Mouse (Mus musculus) stomach, embryonic 15.5 days (tissue): ENCODE data around the gene Mb21d2. TPM values are rescaled to one million over a fixed set of nuclear protein-coding genes. Genes with fewer than 3 reads are reported as not detected.
A peak's percentile ranks its signal among the peaks of the same experiment; 100 is the strongest.

Experiments
- ATAC-seq: fragments of 200-750 bp; cut with Nextera tagmentation; 2 replicates; pipeline ENCODE4 v1.8.0; 2017; ENCODE audit warnings: low read depth, moderate number of reproducible peaks, moderate TSS enrichment; ENCODE audit not compliant: insufficient read depth, low FRiP score
- H3K27ac ChIP-seq: fragments of 300-500 bp; sonication (generic); 2 replicates; pipeline ENCODE4 v1.5.1; 2015; ENCODE audit warnings: mild to moderate bottlenecking, inconsistent platforms
- H3K27me3 ChIP-seq: fragments of 300-500 bp; sonication (generic); replicated peaks from 2 replicates; pipeline ENCODE4 v1.6.1; 2015; ENCODE audit warnings: inconsistent platforms
- H3K36me3 ChIP-seq: fragments of 300-500 bp; sonication (generic); 2 replicates; pipeline ENCODE4 v1.6.1; 2015; ENCODE audit warnings: inconsistent platforms
- H3K4me1 ChIP-seq: fragments of 300-500 bp; sonication (generic); 2 replicates; pipeline ENCODE4 v1.6.1; 2015; ENCODE audit warnings: inconsistent platforms
- H3K4me2 ChIP-seq: fragments of 300-500 bp; sonication (generic); 2 replicates; pipeline ENCODE4 v1.6.1; 2015; ENCODE audit warnings: mild to moderate bottlenecking, inconsistent platforms
- H3K4me3 ChIP-seq: fragments of 300-500 bp; sonication (generic); replicated peaks from 2 replicates; pipeline ENCODE4 v1.5.1; 2015; ENCODE audit warnings: inconsistent platforms
- H3K9ac ChIP-seq: fragments of 300-500 bp; sonication (generic); 2 replicates; pipeline ENCODE4 v1.6.1; 2015; ENCODE audit warnings: inconsistent platforms
- H3K9me3 ChIP-seq: fragments of 300-500 bp; sonication (generic); 2 replicates; pipeline ENCODE4 v1.6.1; 2016; ENCODE audit warnings: inconsistent platforms
- WGBS: fragments of 180-500 bp; shearing (Covaris S2); methylation state at CpG from one replicate; pipeline ENCODE4 v1.1.7; 2015; 5-methylcytosine and 5-hydroxymethylcytosine counted together
- polyA plus RNA-seq: library from polyadenylated mRNA; unstranded; fragments of >200 nt; fragmentation: Nextera tagmentation; extraction: Ambion mirVana; gene quantifications from 2 replicates; pipeline ENCODE4 v1.2.1, GENCODE M21; 2015

The Mb21d2 gene
- polyA plus RNA-seq: 7.5 and 7.7 TPM in 2 replicates

DNA sequence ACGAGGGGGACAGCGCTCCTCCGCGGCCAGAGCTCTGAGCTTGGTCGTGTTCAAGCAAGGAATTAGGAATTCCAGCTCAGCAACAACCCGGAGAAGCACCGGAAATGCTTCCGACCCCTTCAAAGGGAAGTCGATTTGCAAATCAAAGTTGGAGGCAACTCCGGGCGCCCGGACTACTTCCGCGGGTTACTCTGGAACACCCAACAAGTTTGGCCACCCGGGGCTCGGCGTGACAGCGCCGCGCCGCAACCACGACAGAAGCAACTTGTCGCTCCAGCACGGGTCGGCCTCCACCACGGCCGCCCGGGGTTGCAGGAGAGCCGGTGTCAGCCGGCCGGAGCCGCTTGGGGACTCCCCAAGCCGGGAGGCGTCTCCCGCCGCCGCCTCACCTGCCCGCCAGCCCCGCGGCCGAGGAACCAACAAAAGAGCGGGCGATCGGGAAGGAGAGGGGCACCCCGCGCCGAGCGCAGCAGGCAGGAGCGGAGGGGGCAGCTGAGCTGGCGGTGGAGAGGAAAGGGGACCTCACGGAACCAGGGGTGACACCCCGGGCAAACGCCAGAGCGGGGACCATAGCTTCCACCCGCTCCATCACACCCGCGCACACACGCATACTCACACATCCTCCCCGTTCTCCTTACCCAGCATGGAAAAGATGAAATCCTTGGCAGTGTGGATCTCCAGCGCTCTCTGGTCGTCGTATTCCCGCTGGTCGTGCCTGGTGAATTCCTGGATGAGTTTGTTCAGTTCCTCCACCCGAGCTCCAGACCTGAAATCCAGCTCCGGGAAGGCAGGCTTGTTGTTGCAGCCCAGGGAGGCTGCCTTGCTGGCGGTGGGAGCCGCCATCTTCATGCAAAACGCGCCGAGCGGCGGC lies at the start of gene Mb21d2:
Gene Mb21d2 (minus strand): TSS at position 859 of the 871 bp plus-strand sequence.
- under 1% methylated on average over 71 of the region's 73 CpGs for WGBS
- H3K27ac ChIP-seq: peak within 1 kb of the TSS; percentile 92

GRCm38 (mm10) chr16:28966236-28966635 lies 36.8 kb upstream of the Mb21d2 start:
- no peak overlapping the region for H3K27ac ChIP-seq
- 55% methylated on average over 2 of the region's 2 CpGs for WGBS
- no peak for ATAC-seq
- no peak overlapping the region for H3K4me2 ChIP-seq
- no peaks in the 10 kb centered on the region for H3K36me3 ChIP-seq
- no peaks in the 10 kb centered on the region for H3K27me3 ChIP-seq
- H3K9ac ChIP-seq: no peak overlapping the region
- no peak overlapping the region for H3K4me3 ChIP-seq
- no peaks in the 10 kb centered on the region for H3K4me1 ChIP-seq
- H3K9me3 ChIP-seq: no peaks in the 10 kb centered on the region

More for the DNA sequence above, at the start of gene Mb21d2:
- peaks cover 4% of the 10 kb centered on the region; the same call in 1 of the 2 replicates for H3K4me1 ChIP-seq
- H3K4me2 ChIP-seq: peak within 1 kb of the TSS; percentile 80
- no peaks in the 10 kb centered on the region for H3K27me3 ChIP-seq
- peak within 1 kb of the TSS; percentile 88 for H3K9ac ChIP-seq
- peak; percentile 70 for ATAC-seq
- H3K4me3 ChIP-seq: peak within 1 kb of the TSS; percentile 88
- H3K9me3 ChIP-seq: no peaks in the 10 kb centered on the region
- no peaks in the 10 kb centered on the region for H3K36me3 ChIP-seq

DNA sequence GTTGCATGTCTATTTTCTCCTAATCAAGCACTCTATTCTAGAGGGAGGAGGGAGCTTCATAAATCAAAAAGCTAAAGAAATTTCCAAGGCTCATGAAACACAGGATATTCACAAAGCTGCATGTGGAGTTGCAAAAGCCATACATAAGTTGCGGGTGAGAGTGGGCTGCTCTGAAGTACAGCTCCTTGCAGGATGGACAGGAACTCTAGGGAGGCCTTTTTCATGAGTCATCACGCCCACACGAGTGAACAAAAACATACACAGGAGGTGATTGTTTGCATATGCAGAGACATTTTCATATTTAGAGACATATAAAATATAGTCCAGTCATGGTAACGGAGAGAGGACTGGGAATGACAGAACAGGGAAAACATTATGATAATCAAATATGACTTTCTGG lies 34.6 kb upstream of the Mb21d2 start:
- H3K9ac ChIP-seq: no peak overlapping the region
- H3K4me2 ChIP-seq: no peak overlapping the region
- H3K4me3 ChIP-seq: no peak overlapping the region
- 57% methylated on average over 4 of the region's 4 CpGs for WGBS
- H3K36me3 ChIP-seq: no peaks in the 10 kb centered on the region
- no peaks in the 10 kb centered on the region for H3K27me3 ChIP-seq
- H3K4me1 ChIP-seq: no peaks in the 10 kb centered on the region
- H3K27ac ChIP-seq: no peak overlapping the region
- ATAC-seq: no peak
- H3K9me3 ChIP-seq: no peaks in the 10 kb centered on the region

- no peak for ATAC-seq
- H3K27me3 ChIP-seq: no peaks in the 10 kb centered on the region
- no peaks in the 10 kb centered on the region for H3K36me3 ChIP-seq
- no peak overlapping the region for H3K4me2 ChIP-seq
- no peaks in the 10 kb centered on the region for H3K9me3 ChIP-seq
- H3K27ac ChIP-seq: no peak overlapping the region
- no peaks in the 10 kb centered on the region for H3K4me1 ChIP-seq
- H3K9ac ChIP-seq: no peak overlapping the region
- no peak overlapping the region for H3K4me3 ChIP-seq
These were observed 33.5 kb upstream of the Mb21d2 start for GRCm38 (mm10) chr16:28962987-28963386.

DNA sequence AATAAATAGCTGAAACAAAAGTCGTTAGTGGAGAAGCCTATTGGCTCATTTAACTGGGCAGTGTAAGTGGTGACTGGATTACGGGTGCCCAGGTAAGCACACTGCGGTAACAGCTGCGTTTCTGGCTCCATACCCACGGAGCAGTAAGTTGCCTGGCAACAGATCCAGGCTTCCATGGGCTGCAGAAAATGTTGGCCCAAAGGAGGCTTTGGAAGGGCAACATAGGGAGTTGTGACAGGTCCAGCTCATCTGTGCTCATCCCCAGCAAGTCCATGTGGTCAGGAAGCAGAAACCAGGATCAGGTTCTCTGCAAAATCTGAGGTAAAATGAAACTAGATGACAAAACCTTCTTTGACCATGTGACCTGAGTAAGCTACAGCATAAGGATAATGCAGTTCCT lies 20.3 kb upstream of the Mb21d2 start:
- Histone ChIP-seq H3K4me3 (no peak overlapping the region), H3K4me1 (no peaks in the 10 kb centered on the region), H3K27me3 (no peaks in the 10 kb centered on the region), H3K9ac (no peak overlapping the region), H3K27ac (no peak overlapping the region), H3K9me3 (no peaks in the 10 kb centered on the region), H3K4me2 (no peak overlapping the region), H3K36me3 (no peaks in the 10 kb centered on the region)
- 74% methylated on average over 5 of the region's 5 CpGs for WGBS
- no peak for ATAC-seq

DNA sequence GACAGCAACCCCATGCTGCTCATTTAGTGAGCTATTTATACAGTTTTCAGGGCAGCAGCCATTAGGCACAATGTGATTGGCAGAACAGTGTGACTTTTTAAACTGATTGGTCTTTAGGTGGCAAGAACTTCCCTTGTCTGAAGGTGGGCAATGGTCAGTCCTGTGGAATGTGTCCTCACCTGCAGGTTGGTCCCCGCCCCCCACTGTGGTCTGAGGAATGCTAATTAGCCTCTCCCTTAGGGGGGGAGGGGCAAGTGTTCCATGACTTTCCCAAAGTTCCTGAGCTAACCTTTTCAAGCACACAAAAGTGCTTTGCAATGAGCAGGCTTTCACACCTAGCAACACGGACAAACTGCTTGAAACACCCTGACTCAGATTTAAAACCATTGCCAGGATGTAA lies 13.8 kb upstream of the Mb21d2 start:
- no peaks in the 10 kb centered on the region for H3K36me3 ChIP-seq
- H3K27me3 ChIP-seq: no peaks in the 10 kb centered on the region
- ATAC-seq: no peak
- H3K4me2 ChIP-seq: no peak overlapping the region
- no peak overlapping the region for H3K27ac ChIP-seq
- WGBS: 56% methylated on average over 2 of the region's 2 CpGs
- H3K4me3 ChIP-seq: no peak overlapping the region
- H3K9ac ChIP-seq: no peak overlapping the region
- H3K4me1 ChIP-seq: no peaks in the 10 kb centered on the region
- H3K9me3 ChIP-seq: no peaks in the 10 kb centered on the region

DNA sequence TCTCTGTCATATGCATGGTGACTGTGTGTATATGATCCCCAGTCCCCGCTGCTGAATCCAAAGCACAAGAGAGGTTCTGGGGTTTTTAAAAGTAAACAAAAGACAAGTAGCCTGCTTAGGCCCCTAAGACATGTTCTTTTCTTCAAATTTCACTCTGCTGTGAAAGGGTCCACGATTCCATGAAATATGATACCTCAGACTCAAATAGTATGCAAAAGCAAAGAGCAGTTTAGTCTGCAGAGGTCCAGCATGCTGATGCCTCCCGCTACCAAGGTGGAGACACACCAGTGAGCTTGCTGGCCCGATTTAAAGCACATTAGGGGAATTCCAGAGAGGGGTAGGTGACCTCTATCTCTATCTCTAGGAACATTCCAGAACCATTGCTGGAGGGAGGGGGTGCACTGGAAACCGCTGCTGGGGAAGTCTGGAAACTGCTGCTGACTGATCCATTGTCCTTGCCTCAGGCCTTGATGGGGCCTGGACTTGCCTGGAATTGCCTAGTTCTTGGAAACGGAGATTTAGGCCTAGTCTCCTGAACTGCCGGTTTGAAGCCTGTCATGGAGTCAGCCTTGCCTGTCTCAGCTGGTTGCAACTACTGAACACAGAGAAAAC lies 6.8 kb upstream of the Mb21d2 start:
- Histone ChIP-seq H3K4me2 (no peak overlapping the region), H3K4me3 (no peak overlapping the region), H3K9ac (no peak overlapping the region), H3K4me1 (no peaks in the 10 kb centered on the region), H3K27ac (no peak overlapping the region), H3K36me3 (no peaks in the 10 kb centered on the region), H3K9me3 (no peaks in the 10 kb centered on the region), H3K27me3 (no peaks in the 10 kb centered on the region)
- WGBS: 56% methylated on average over 7 of the region's 7 CpGs
- no peak for ATAC-seq

GRCm38 (mm10) chr16:28935701-28936100 lies 6.2 kb upstream of the Mb21d2 start:
- Histone ChIP-seq H3K27me3 (no peaks in the 10 kb centered on the region), H3K9me3 (no peaks in the 10 kb centered on the region), H3K36me3 (no peaks in the 10 kb centered on the region), H3K4me1 (no peaks in the 10 kb centered on the region), H3K9ac (no peak overlapping the region), H3K27ac (no peak overlapping the region), H3K4me2 (no peak overlapping the region), H3K4me3 (no peak overlapping the region)
- 75% methylated on average over 3 of the region's 3 CpGs for WGBS
- ATAC-seq: no peak

GRCm38 (mm10) chr16:28931213-28931612 lies 1.7 kb upstream of the Mb21d2 start:
- no peak overlapping the region for H3K9ac ChIP-seq
- ATAC-seq: no peak
- no peak overlapping the region for H3K27ac ChIP-seq
- H3K4me3 ChIP-seq: no peak overlapping the region
- no peak overlapping the region for H3K4me2 ChIP-seq
- 72% methylated on average over 2 of the region's 2 CpGs for WGBS
- H3K4me1 ChIP-seq: peaks cover 4% of the 10 kb centered on the region; the same call in 1 of the 2 replicates
- H3K27me3 ChIP-seq: no peaks in the 10 kb centered on the region
- no peaks in the 10 kb centered on the region for H3K36me3 ChIP-seq
- no peaks in the 10 kb centered on the region for H3K9me3 ChIP-seq

DNA sequence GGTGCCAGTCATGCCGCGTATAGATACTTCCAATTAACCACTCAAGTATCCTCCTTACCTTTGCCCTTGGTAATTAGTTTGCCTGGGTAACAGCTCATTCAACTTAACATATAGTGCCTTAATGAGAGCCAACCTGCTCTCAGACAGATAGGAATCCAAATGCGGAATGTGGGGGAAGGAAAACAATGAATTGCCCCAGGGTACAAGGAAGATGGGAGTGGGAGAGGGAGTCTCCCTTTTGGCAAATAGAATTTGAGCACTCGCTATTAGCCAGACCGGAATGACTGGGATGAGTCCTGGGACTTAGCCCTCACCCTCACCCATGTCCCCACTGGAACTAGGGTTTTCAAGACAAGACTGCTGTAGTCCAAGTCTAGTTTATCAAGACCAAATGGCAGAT lies 953 bp upstream of the Mb21d2 start:
- H3K27ac ChIP-seq: no peak overlapping the region
- peak overlapping the region; percentile 80 for H3K4me2 ChIP-seq
- ATAC-seq: no peak
- no peaks in the 10 kb centered on the region for H3K9me3 ChIP-seq
- no peaks in the 10 kb centered on the region for H3K36me3 ChIP-seq
- H3K4me1 ChIP-seq: peaks cover 4% of the 10 kb centered on the region; the same call in 1 of the 2 replicates
- H3K4me3 ChIP-seq: peak overlapping the region; percentile 88
- WGBS: 22% methylated on average over 5 of the region's 5 CpGs
- H3K9ac ChIP-seq: no peak overlapping the region
- H3K27me3 ChIP-seq: no peaks in the 10 kb centered on the region

- Histone ChIP-seq H3K9me3 (no peaks in the 10 kb centered on the region), H3K4me3 (peak overlapping the region; percentile 88), H3K4me1 (peaks cover 4% of the 10 kb centered on the region; the same call in 1 of the 2 replicates), H3K9ac (peak overlapping the region; percentile 88; the same call in 1 of the 2 replicates), H3K27ac (peak overlapping the region; percentile 92), H3K4me2 (peak overlapping the region; percentile 80), H3K27me3 (no peaks in the 10 kb centered on the region), H3K36me3 (no peaks in the 10 kb centered on the region)
- ATAC-seq: peak; percentile 57
- under 1% methylated on average over 62 of the region's 66 CpGs for WGBS
These were observed 316 bp upstream of the Mb21d2 start for GRCm38 (mm10) chr16:28929686-28930291.

GRCm38 (mm10) chr16:28928466-28928814 lies 1.0 kb downstream of the Mb21d2 start:
- no peaks in the 10 kb centered on the region for H3K9me3 ChIP-seq
- H3K9ac ChIP-seq: peak overlapping the region; percentile 88; the same call in 1 of the 2 replicates
- no peak for ATAC-seq
- peak overlapping the region; percentile 92 for H3K27ac ChIP-seq
- H3K4me1 ChIP-seq: peaks cover 4% of the 10 kb centered on the region; the same call in 1 of the 2 replicates
- H3K36me3 ChIP-seq: no peaks in the 10 kb centered on the region
- no peaks in the 10 kb centered on the region for H3K27me3 ChIP-seq
- WGBS: under 1% methylated on average over 10 of the region's 10 CpGs
- H3K4me3 ChIP-seq: peak overlapping the region; percentile 88
- H3K4me2 ChIP-seq: peak overlapping the region; percentile 80
